Mouse (Mus musculus): ENCODE measurements around the gene Aff1. TPM values are rescaled to one million over a fixed set of nuclear protein-coding genes. Genes with fewer than 3 reads are reported as not detected.

Aff1 gene
- polyA plus RNA-seq, 1 experiment, result 16.2 TPM

DNA sequence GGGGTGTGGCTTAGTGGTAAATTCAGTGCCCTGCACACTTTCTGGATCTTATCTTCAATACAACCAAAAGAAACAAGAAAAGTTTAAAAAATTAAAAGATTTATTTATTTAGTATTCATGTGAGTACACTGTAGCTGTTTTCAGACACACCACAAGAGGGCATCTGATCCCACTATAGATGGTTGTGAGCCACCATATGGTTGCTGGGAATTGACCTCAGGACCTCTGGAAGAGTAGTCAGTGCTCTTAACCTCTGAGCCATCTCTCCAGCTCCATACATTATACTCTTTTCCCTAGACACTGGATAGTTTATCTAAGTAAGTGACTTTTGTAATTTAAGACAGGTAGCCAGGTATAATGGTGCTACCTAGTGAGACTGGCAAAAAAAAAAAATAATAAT is 1.0 kb upstream of the Aff1 start:
- Histone ChIP-seq H3K27me3 (ENCODE audit: control insufficient read depth, insufficient read depth, low read length) (no peaks in the 10 kb centered on the region), H3K36me3 (ENCODE audit: control insufficient read depth, insufficient read depth, low read length) (no peaks in the 10 kb centered on the region), H3K4me3 (ENCODE audit: extremely low read depth, insufficient read depth, insufficient read length) (no peak overlapping the region), H3K27ac (ENCODE audit: insufficient read depth, low read length) (no peak overlapping the region), H3K4me1 (ENCODE audit: control insufficient read depth, insufficient read depth, insufficient read length) (no peaks in the 10 kb centered on the region)
- no peak for DNase-seq (ENCODE audit: low read depth in 1 of 2, low spot score in 2 of 2)
- TF ChIP-seq POLR2A (IDR thresholded peaks at IDR 0.05; ENCODE audit: low read depth, low read length) (no peak), CTCF (IDR thresholded peaks at IDR 0.05; ENCODE audit: extremely low read depth, insufficient read depth, insufficient read length, insufficient replicate concordance) (no peak)

DNA sequence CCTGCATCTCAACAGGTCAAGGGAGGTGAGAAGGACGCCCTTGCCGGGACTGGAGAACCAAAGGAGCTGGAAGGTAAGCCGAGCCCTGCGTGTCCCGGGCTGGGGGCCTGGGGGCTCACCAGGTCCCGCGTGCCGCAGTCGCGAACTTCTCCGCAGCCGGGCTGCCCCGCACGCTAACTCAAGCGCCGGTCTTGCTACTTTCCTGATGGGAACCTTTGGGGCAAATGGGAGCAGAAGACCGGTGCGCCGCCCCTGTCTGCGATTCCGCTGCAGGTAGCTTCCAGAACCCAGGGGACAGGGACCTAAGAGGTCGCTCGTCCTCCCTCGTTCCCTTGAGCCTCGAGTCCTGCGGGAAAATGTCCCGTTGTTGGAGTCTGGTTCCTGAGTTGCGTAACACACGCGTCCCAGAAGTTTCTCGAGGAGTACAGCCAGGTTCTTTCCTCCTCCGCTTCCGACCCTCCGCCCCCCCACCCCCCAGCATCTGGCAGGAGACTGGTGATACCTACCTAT is 412 bp downstream of the Aff1 start:
- peak overlapping the region; percentile 82 for H3K27ac ChIP-seq (ENCODE audit: insufficient read depth, low read length)
- H3K36me3 ChIP-seq (ENCODE audit: control insufficient read depth, insufficient read depth, low read length), result no peaks in the 10 kb centered on the region
- H3K4me1 ChIP-seq (ENCODE audit: control insufficient read depth, insufficient read depth, insufficient read length), result peaks cover 5% of the 10 kb centered on the region
- TF ChIP-seq CTCF (IDR thresholded peaks at IDR 0.05; ENCODE audit: extremely low read depth, insufficient read depth, insufficient read length, insufficient replicate concordance) (no peak), POLR2A (IDR thresholded peaks at IDR 0.05; ENCODE audit: low read depth, low read length) (no peak)
- no peak for DNase-seq (ENCODE audit: low read depth in 1 of 2, low spot score in 2 of 2)
- WGBS, result under 1% methylated on average over 33 of the region's 34 CpGs
- H3K27me3 ChIP-seq (ENCODE audit: control insufficient read depth, insufficient read depth, low read length), result no peaks in the 10 kb centered on the region
- peak overlapping the region; percentile 93 for H3K4me3 ChIP-seq (ENCODE audit: extremely low read depth, insufficient read depth, insufficient read length)

DNA sequence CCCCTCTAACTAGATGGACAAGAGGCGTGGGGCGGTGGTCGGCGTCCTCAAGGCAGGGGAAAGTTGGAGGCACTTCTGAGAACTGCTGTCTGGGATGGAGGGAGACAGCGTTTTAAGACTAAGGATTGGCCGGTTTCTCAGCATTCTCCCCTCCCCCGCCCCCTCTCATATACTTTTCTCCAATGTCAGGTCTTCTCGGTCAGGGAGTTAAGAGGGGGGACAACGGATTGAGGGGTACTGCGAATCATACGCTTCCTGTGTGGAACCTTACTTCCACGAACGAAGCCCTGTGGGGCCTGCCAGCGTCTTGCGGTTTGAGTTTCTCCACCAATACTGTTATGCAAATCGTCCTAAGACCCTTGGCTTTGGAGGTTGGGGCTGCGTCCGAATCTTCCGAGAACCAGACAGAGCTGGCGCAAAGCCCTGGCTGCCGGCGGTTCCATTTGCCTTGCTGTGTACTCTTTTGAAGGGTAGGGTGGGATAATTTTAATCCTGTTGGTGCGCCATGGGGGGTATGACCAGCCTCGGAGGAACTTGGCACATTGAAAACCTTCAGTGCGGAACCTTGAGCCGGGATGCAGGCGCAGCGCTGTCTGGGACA is 967 bp downstream of the Aff1 start:
- Histone ChIP-seq H3K27me3 (ENCODE audit: control insufficient read depth, insufficient read depth, low read length) (no peaks in the 10 kb centered on the region), H3K27ac (ENCODE audit: insufficient read depth, low read length) (peak overlapping the region; percentile 82), H3K4me3 (ENCODE audit: extremely low read depth, insufficient read depth, insufficient read length) (peak overlapping the region; percentile 93), H3K36me3 (ENCODE audit: control insufficient read depth, insufficient read depth, low read length) (no peaks in the 10 kb centered on the region), H3K4me1 (ENCODE audit: control insufficient read depth, insufficient read depth, insufficient read length) (peaks cover 8% of the 10 kb centered on the region)
- under 1% methylated on average over 28 of the region's 28 CpGs for WGBS
- peak in 1 of 2 experiments; percentile 26 for DNase-seq (ENCODE audit: low read depth in 1 of 2, low spot score in 2 of 2)
- TF ChIP-seq POLR2A (IDR thresholded peaks at IDR 0.05; ENCODE audit: low read depth, low read length) (no peak), CTCF (IDR thresholded peaks at IDR 0.05; ENCODE audit: extremely low read depth, insufficient read depth, insufficient read length, insufficient replicate concordance) (no peak)

DNA sequence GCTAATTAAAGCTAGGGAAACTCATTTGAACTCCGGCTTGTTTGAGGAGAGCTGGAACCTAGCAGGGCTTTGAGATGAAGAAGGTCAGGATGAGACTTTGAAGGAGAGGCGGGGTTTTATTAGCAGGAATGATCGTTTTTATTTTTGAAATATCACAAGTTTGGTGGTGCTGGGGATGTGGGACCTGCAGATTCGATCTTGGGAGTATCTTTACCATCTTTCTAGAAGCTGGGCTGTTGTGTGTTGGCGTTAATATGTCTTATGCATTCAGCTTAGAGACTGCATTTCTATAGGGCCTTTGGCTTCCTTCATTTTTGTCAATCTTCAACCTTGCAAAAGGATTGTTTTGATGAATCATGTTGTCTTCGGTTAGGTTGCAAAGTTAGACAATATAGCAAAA is 1.9 kb downstream of the Aff1 start:
- TF ChIP-seq POLR2A (IDR thresholded peaks at IDR 0.05; ENCODE audit: low read depth, low read length), result no peak
- TF ChIP-seq CTCF (IDR thresholded peaks at IDR 0.05; ENCODE audit: extremely low read depth, insufficient read depth, insufficient read length, insufficient replicate concordance), result no peak
- Histone ChIP-seq H3K36me3 (ENCODE audit: control insufficient read depth, insufficient read depth, low read length) (no peaks in the 10 kb centered on the region), H3K27me3 (ENCODE audit: control insufficient read depth, insufficient read depth, low read length) (no peaks in the 10 kb centered on the region), H3K27ac (ENCODE audit: insufficient read depth, low read length) (no peak overlapping the region), H3K4me1 (ENCODE audit: control insufficient read depth, insufficient read depth, insufficient read length) (peaks cover 10% of the 10 kb centered on the region), H3K4me3 (ENCODE audit: extremely low read depth, insufficient read depth, insufficient read length) (no peak overlapping the region)
- 47% methylated on average over 6 of the region's 6 CpGs for WGBS
- no peak for DNase-seq (ENCODE audit: low read depth in 1 of 2, low spot score in 2 of 2)

DNA sequence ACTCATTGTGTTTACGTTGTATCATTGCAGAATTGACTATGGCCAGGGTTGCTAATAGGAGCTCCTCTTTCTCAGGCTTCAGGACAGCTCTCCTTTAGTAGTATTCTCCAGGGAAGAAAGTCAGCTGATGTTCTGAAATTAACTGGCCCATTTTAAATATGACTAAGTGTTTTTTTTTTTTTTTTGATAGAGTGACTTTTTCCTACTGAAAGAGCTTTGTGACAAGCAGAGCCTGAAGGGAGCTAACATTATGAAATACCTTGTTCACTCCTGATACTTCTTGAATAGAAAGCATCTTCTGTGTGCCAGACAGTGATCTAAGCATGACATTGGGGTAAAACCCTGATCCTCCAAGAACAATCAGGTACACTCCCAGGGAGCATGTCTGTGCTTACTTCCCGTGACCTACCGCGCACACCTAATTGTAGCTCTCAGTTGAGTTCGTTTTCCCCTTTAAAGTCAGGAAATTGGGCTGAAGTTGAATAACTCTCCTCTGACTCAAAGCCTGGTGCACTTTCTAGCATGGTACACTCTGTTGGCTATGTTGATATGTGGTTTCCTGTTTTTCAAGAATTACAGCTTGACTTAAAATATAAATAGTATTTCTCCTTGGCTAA is 5.8 kb downstream of the Aff1 start:
- TF ChIP-seq POLR2A (IDR thresholded peaks at IDR 0.05; ENCODE audit: low read depth, low read length) (no peak), CTCF (IDR thresholded peaks at IDR 0.05; ENCODE audit: extremely low read depth, insufficient read depth, insufficient read length, insufficient replicate concordance) (no peak)
- WGBS, result 23% methylated on average over 5 of the region's 5 CpGs
- DNase-seq (ENCODE audit: low read depth in 1 of 2, low spot score in 2 of 2), result no peak
- Histone ChIP-seq H3K4me1 (ENCODE audit: control insufficient read depth, insufficient read depth, insufficient read length) (peaks cover 18% of the 10 kb centered on the region), H3K4me3 (ENCODE audit: extremely low read depth, insufficient read depth, insufficient read length) (no peak overlapping the region), H3K36me3 (ENCODE audit: control insufficient read depth, insufficient read depth, low read length) (no peaks in the 10 kb centered on the region), H3K27me3 (ENCODE audit: control insufficient read depth, insufficient read depth, low read length) (no peaks in the 10 kb centered on the region), H3K27ac (ENCODE audit: insufficient read depth, low read length) (0 out of 2 replicates have a peak overlapping the region, but pooled peaks have one; percentile 19)

- WGBS, result 33% methylated on average over 4 of the region's 4 CpGs
- H3K4me1 ChIP-seq (ENCODE audit: control insufficient read depth, insufficient read depth, insufficient read length), result peaks cover 18% of the 10 kb centered on the region
- no peak overlapping the region for H3K4me3 ChIP-seq (ENCODE audit: extremely low read depth, insufficient read depth, insufficient read length)
- TF ChIP-seq POLR2A (IDR thresholded peaks at IDR 0.05; ENCODE audit: low read depth, low read length) (no peak), CTCF (IDR thresholded peaks at IDR 0.05; ENCODE audit: extremely low read depth, insufficient read depth, insufficient read length, insufficient replicate concordance) (no peak)
- H3K36me3 ChIP-seq (ENCODE audit: control insufficient read depth, insufficient read depth, low read length), result no peaks in the 10 kb centered on the region
- no peak for DNase-seq (ENCODE audit: low read depth in 1 of 2, low spot score in 2 of 2)
- peak overlapping the region; percentile 22; the same call in 1 of the 2 replicates for H3K27ac ChIP-seq (ENCODE audit: insufficient read depth, low read length)
- no peaks in the 10 kb centered on the region for H3K27me3 ChIP-seq (ENCODE audit: control insufficient read depth, insufficient read depth, low read length)
Observed at GRCm38 (mm10) chr5:103698577-103698976, 6.4 kb downstream of the Aff1 start.

DNA sequence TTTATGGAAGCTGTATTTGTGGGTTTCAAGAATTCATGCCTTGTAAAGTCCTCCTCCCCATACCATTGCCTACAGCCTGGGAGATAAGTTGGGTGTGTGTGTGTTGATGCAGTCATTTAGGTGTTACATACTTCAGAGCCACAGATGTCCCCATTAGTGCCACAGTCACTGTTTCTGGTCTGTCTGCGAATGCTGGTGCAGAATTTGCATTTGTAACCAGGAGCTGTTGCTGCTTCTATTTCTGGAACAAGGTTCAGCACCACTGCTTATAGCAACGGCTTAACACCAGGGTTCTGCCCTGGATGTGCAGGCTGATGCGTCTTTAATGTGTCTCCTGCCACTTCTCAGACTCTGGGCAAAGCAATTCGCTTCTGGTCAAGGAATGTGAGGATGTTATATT is 7.4 kb downstream of the Aff1 start:
- DNase-seq (ENCODE audit: low read depth in 1 of 2, low spot score in 2 of 2), result peak in 1 of 2 experiments; percentile 61
- Histone ChIP-seq H3K27ac (ENCODE audit: insufficient read depth, low read length) (peak overlapping the region; percentile 31; the same call in 1 of the 2 replicates), H3K4me1 (ENCODE audit: control insufficient read depth, insufficient read depth, insufficient read length) (peaks cover 18% of the 10 kb centered on the region), H3K4me3 (ENCODE audit: extremely low read depth, insufficient read depth, insufficient read length) (no peak overlapping the region), H3K27me3 (ENCODE audit: control insufficient read depth, insufficient read depth, low read length) (no peaks in the 10 kb centered on the region), H3K36me3 (ENCODE audit: control insufficient read depth, insufficient read depth, low read length) (no peaks in the 10 kb centered on the region)
- no peak for TF ChIP-seq POLR2A (IDR thresholded peaks at IDR 0.05; ENCODE audit: low read depth, low read length)
- TF ChIP-seq CTCF (IDR thresholded peaks at IDR 0.05; ENCODE audit: extremely low read depth, insufficient read depth, insufficient read length, insufficient replicate concordance), result no peak
- 33% methylated on average over 4 of the region's 4 CpGs for WGBS

Measured in spleen, adult 2 months (tissue).